Mouse (Mus musculus) adipose tissue, adult 10 weeks (tissue): ENCODE measurements around the gene Dgcr6. TPM values are rescaled to one million over a fixed set of nuclear protein-coding genes. Genes with fewer than 3 reads are reported as not detected.

Experiments used
- polyA plus RNA-seq: library from polyadenylated mRNA; stranded (reverse); fragments of 350-450 nt; fragmentation: Illumina TruSeq; extraction: RNeasy Lipid Tissue Mini Kit (QIAGEN cat#74804); gene quantifications from one replicate; pipeline ENCODE4 v1.2.3, GENCODE M21; 2014; ENCODE audit warnings: low read depth, low replicate concordance

Dgcr6 gene
- 68.8 TPM for polyA plus RNA-seq

DNA sequence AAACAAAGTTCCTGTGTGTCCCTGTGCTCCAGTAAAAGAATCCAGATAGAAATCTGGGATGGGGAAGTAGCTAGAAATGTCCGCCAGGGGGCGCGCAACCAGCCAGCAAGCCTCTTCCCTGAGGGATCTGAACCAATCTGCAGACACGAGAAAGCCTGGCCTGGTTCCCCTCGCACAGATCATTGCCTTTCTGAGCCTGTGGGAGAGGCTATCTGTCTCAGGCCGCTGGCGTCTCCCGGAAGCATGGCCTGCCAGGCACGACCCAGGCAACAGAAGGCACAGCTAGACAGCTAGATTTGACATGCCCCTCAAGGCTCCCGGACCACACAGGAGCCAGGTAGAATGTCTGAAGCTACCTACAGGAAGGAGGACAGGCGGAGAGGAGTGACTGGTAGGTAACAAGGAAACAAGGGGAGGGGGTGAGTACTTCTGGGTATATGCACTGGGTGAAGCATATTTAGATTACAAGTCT is at the start of gene Dgcr6:
Gene Dgcr6 (plus strand): TSS at position 130 of the 472 bp plus-strand sequence.

Other genes starting within 250 kb of the Dgcr6 start
- not detected for gene B830017H08Rik, start 219.7 kb upstream of the Dgcr6 start, polyA plus RNA-seq
- 1.2 TPM for gene Car15, start 214.5 kb upstream of the Dgcr6 start, polyA plus RNA-seq
- 0.40 TPM for gene Gm20518, start 161.2 kb upstream of the Dgcr6 start, polyA plus RNA-seq
- 2.1 TPM for gene Tssk1, start 158.6 kb upstream of the Dgcr6 start, polyA plus RNA-seq
- gene Dgcr2, start 154.3 kb upstream of the Dgcr6 start, polyA plus RNA-seq, result 54.6 TPM
- 11.3 TPM for gene Tssk2, start 154.2 kb upstream of the Dgcr6 start, polyA plus RNA-seq
- gene Ess2, start 141.5 kb upstream of the Dgcr6 start, polyA plus RNA-seq, result 21.2 TPM
- not detected for gene Gsc2, start 137.8 kb upstream of the Dgcr6 start, polyA plus RNA-seq
- 152 TPM for gene Slc25a1, start 124.6 kb upstream of the Dgcr6 start, polyA plus RNA-seq
- not detected for gene Vpreb2, start 72.4 kb upstream of the Dgcr6 start, polyA plus RNA-seq
- 54.2 TPM for gene Prodh, start 37.3 kb downstream of the Dgcr6 start, polyA plus RNA-seq
- 1.4 TPM for gene Rtn4r, start 74.8 kb downstream of the Dgcr6 start, polyA plus RNA-seq
- 1.2 TPM for gene Ccdc188, start 165.0 kb downstream of the Dgcr6 start, polyA plus RNA-seq
- gene Zdhhc8, start 182.3 kb downstream of the Dgcr6 start, polyA plus RNA-seq, result 22.6 TPM
- 49.6 TPM for gene Trmt2a, start 195.8 kb downstream of the Dgcr6 start, polyA plus RNA-seq
- 78.9 TPM for gene Ranbp1, start 195.9 kb downstream of the Dgcr6 start, polyA plus RNA-seq
- 0.79 TPM for gene Gm49776, start 205.5 kb downstream of the Dgcr6 start, polyA plus RNA-seq
- gene Dgcr8, start 236.4 kb downstream of the Dgcr6 start, polyA plus RNA-seq, result 17.6 TPM